Mouse (Mus musculus): ENCODE measurements around the gene Rap1b.

Gene Rap1b

DNA sequence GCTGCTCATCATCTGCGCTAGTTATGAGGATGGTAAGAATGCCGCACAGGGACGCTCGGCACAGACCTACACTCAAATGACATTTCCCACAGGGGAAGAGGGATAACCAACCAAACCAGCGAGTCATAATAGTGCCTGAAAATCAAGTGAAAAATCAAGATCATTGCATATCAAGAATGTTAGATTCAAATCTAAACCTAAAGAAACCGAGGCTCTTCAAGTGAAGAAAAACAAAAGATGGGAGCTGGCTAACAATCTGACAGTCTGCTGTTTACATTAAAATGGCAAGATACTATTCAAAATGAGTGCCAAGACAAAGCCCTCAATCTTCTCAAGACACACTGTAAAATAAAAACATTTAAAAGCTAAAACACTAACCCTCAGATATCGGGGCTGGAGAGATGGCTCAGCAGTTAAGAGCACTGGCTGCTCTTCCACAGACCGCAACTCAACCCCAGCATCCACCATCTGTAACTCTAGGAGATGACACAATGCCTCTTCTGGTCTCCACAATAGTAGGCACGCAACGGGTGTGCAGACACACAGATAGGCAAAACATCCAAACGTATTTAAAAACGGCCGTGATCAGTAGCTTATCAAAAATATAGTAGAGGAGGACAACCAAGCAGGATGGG is 61.9 kb downstream of the Rap1b start:
- DNase-seq (ENCODE audit: low spot score), result no peak

- no peak for DNase-seq (ENCODE audit: low spot score)
Observed at GRCm38 (mm10) chr10:117782491-117783260, 63.2 kb downstream of the Rap1b start.

GRCm38 (mm10) chr10:117782056-117782455 is 63.8 kb downstream of the Rap1b start:
- DNase-seq (ENCODE audit: low spot score), result no peak

- DNase-seq (ENCODE audit: low spot score), result no peak
Observed at GRCm38 (mm10) chr10:117781021-117781725, 64.7 kb downstream of the Rap1b start.

GRCm38 (mm10) chr10:117780306-117780911 is 65.4 kb downstream of the Rap1b start:
- DNase-seq (ENCODE audit: low spot score), result no peak

- DNase-seq (ENCODE audit: low spot score), result no peak
Observed at GRCm38 (mm10) chr10:117779581-117780305, 66.1 kb downstream of the Rap1b start.

- no peak for DNase-seq (ENCODE audit: low spot score)
Observed at GRCm38 (mm10) chr10:117778951-117779350, 66.9 kb downstream of the Rap1b start.

DNA sequence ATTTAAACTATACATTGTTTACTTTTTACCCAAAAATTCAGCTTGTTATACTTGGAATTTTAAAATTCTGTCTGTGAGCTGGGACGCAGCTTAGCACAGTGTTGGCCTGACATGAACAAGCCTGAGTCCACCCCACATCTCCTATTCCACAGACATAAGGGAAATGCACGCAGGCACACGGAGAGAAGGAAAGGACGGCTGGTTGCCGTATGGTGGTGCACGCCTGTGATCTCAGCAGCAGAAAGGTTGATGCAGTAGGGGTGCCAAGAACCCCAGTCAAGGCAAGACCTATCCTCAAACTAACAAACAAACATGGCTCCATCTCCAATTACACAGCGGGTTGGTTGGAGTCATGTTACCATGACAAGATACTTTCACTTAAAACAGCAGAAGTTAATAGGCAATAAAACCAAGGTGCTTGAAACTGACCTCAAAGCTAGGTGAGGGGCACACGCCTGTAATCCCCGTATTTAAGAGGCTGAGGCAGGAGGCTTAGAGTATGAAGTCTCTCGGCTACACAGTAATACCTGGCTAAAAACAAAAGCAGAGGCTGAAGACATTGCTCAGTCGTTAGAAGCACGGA is 67.4 kb downstream of the Rap1b start:
- no peak for DNase-seq (ENCODE audit: low spot score)

DNA sequence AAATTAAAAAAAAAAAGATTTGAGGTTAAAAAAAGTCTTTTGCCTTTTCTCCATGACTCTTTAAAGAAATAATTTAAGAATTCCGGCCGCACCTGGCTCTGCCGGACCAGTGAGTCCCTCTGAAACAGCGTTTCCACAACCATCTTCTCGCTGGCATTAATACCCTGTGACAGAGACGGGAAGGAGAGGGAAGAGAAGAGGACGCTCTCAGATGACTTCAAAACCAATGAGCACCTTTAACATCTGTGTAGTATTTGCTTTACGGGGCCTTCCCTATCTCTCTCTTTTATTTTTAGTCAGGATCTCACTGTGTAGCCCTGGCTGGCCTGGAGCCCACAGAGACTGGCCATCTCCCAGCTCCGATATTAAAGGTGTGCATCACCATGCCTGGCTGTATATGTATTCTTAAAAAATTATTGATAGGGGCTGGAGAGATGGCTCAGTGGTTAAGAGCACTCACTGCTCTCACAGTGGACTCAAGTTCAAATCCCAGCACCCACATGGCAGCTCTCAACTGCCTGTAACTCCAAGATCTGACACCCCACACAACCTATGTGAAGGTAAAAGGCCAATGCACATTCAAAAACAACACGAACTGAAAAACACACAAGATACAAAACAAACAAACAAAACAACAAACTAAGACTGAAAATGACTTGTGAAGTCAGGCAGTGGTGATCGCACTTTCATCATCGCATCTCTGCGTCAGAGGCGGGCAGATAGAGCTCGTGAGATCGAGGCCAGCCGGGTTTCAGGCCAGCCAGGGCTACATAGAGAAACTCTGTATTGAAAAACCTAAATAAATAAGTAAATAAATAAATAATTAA is 68.1 kb downstream of the Rap1b start:
- no peak for DNase-seq (ENCODE audit: low spot score)

- DNase-seq (ENCODE audit: low spot score), result no peak
Observed at GRCm38 (mm10) chr10:117777103-117777470, 68.7 kb downstream of the Rap1b start.

- no peak for DNase-seq (ENCODE audit: low spot score)
Observed at GRCm38 (mm10) chr10:117776281-117777102, 69.3 kb downstream of the Rap1b start.

DNA sequence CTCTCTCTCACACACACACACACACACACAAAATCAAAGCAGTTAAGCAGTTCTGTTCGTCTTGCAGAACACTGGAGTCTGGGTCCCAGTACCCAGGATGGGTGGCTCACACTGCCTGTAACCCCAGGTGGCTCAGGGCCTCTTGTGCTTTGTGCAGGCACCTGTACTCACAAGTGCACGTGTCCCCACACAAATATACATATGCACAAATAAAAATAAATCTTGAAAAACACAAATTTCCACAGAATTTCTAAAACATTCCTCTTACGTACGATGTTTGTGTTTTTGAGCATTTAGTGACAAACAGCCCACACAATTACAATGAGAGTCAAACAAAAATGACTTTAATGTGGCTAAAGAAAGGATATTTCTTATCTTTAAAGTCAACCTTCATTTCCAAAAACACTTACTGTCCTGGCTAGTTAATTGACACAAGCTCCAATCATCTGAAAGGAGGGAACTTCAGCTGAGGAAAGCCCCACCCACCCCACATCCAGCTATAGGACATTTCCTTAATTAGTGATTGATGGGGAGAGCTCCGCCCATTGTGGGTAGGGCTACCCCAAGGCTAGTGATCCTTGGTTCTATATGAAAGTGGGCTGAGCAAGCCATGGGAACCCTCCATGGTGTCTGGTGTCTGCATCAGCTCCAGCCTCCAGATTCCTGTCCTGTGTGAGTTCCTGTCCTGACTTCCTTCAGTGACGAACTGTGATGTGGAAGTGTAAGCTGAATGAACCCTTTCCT is 70.3 kb downstream of the Rap1b start:
- DNase-seq (ENCODE audit: low spot score), result no peak

- no peak for DNase-seq (ENCODE audit: low spot score)
Observed at GRCm38 (mm10) chr10:117774817-117775120, 71.1 kb downstream of the Rap1b start.

DNA sequence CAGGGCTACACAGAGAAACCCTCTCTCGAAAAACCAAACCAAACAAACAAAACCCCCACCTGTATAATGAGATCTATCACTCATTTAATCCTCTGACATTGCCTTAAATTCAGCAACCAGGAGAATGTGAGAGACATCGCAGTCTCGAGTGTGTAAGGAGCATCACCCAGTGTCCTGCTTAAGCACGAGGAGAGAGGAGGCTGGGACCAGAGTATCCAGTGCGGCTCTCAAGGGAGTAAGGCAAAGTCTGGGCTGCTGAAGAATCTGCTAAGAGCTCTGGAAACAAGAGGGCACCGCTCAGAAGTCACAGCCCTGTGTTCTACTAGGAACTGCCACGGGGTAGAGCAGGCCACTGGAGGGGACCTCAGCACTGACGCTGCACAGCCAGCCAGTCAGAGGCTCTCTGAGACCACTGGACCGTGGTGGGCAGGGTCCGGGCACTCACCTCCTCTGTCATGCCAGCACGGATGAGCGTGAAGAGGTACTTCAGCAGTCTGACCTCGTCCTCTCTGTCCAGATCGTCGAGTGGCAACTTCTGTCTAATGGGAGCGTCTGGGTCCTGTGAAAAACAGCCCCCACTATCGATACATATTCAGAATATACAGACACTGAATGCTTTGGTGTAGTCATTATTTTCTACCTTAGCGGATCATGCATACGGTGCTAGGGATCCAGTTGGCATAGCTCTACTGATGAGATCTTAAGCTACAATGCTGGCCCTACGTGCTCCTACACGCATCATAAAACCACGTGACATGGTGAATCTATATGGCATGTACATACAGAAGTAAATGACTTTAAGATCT is 71.6 kb downstream of the Rap1b start:
- DNase-seq (ENCODE audit: low spot score), result no peak

DNA sequence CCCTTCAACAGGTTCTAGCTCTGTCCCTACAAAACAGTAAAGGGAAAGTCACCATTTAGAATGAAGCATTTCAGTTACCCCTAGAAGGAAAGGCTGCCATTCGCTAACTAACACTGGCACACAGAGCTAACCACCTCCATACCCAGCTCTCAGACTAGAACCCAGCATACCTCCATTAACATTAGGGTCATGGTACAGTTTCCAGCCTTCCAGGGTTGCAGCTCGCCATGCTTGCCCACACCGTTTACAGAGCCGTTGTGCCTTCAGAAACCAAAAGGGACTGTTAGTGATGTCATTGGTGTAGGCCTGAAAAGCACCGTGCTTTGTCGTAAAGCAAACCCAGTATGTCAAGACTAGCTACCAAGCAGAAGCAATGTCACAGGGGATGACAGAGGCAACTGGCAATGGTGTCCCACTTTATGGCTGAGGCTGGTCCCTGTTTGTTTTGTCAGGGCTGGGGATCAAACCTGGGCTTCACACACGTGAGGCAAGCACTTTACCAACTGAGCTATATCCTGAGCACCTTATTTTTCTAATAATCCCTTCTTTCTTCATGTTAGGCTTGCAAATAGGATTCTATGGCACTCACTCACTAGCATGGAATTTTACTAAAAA is 72.6 kb downstream of the Rap1b start:
- no peak for DNase-seq (ENCODE audit: low spot score)

DNA sequence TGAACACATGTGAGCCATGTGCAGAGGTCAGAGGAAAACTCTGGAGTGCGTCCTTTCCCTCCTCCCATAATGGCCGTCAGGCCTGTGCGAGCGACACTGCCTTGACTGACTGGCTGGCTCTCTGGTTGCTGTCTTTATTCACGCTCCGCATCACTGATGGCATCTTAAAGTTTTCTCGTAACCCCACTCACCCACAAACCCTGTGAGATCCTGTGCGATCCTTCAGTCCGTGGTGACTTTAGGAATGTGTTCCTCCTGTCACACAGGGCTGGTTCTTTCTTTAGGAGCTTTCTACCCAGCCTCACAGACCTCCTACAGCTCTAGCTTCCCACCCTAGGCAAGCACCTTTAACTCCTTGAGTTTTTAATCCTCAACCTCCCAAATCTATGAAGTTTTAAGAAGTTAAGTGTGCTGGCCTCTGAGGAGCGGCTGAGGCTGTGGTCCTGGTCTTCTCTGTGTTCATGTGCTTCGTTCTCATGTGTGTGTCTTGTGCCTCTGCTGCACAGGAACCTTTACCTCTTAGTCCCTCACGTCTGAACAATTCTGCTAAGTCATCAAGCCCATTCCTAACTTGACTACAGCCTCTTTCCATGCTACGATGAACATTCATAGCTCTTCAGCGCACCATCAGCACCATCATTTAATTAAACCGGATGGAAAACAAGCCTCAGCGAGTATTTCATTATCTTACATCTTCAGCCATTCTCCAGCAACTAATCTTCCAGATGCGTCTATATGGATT is 73.3 kb downstream of the Rap1b start:
- DNase-seq (ENCODE audit: low spot score), result no peak

GRCm38 (mm10) chr10:117771131-117771510 is 74.7 kb downstream of the Rap1b start:
- no peak for DNase-seq (ENCODE audit: low spot score)

Data from left cerebral cortex, adult 11 months (tissue).